Mouse (Mus musculus): ENCODE measurements around the gene Atp13a2. TPM values are rescaled to one million over a fixed set of nuclear protein-coding genes. Genes with fewer than 3 reads are reported as not detected.

Gene Atp13a2
- total and polyA plus RNA-seq, 2 experiments from 2014 or later: 141 to 251 TPM

- Histone ChIP-seq H3K27me3 (ENCODE audit: insufficient read depth, low read length) (no peaks in the 10 kb centered on the region), H3K4me1 (ENCODE audit: insufficient read depth) (peaks cover 10% of the 10 kb centered on the region; the same call in 1 of the 2 replicates), H3K4me2 (ENCODE audit: low read depth) (no peak overlapping the region), H3K9me3 (ENCODE audit: low read length) (no peaks in the 10 kb centered on the region), H3K4me3 (ENCODE audit: low read depth, low read length) (no peak overlapping the region), H3K27ac (ENCODE audit: low read depth, low read length) (no peak overlapping the region), H3K36me3 (ENCODE audit: insufficient read depth) (peaks cover 38% of the 10 kb centered on the region), H3K9ac (no peak overlapping the region)
- no peak for TF ChIP-seq CTCF (IDR thresholded peaks at IDR 0.05; ENCODE audit: low read depth)
- no peak for DNase-seq
- 74% methylated on average over 29 of the region's 29 CpGs for whole genome bisulfite sequencing
- ATAC-seq: no peak
Observed at GRCm38 (mm10) chr4:141017657-141018436, 31.2 kb downstream of the Atp13a2 start.

DNA sequence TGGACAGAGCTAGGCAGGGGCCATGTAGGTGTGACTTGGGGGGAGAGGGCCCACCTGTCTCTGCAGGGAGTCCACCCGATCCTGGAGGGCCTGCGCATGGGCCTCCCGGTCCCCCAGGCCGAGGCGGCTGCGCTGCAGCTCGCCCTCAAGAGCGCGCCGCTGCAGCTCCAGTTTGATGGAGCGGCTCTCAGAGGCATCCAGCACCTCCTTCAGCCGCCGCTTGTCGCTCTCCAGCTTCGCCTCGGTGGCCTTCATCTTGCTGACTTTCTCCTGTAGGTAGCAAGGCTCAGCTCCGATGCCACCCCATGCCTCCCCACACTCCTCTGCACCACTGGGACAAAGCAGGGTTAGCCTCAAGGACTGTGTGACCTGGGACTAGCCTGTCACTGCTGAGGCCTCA lies 33.5 kb downstream of the Atp13a2 start:
- Histone ChIP-seq H3K27ac (ENCODE audit: low read depth, low read length) (peak overlapping the region; percentile 77; the same call in 1 of the 2 replicates), H3K27me3 (ENCODE audit: insufficient read depth, low read length) (no peaks in the 10 kb centered on the region), H3K9me3 (ENCODE audit: low read length) (no peaks in the 10 kb centered on the region), H3K4me1 (ENCODE audit: insufficient read depth) (peaks cover 9% of the 10 kb centered on the region; the same call in 1 of the 2 replicates), H3K36me3 (ENCODE audit: insufficient read depth) (peaks cover 15% of the 10 kb centered on the region), H3K4me2 (ENCODE audit: low read depth) (no peak overlapping the region), H3K4me3 (ENCODE audit: low read depth, low read length) (no peak overlapping the region), H3K9ac (no peak overlapping the region)
- 67% methylated on average over 17 of the region's 17 CpGs for WGBS
- DNase-seq: no peak
- ATAC-seq: no peak
- no peak for TF ChIP-seq CTCF (IDR thresholded peaks at IDR 0.05; ENCODE audit: low read depth)

GRCm38 (mm10) chr4:141020811-141021613 lies 34.3 kb downstream of the Atp13a2 start:
- H3K36me3 ChIP-seq (ENCODE audit: insufficient read depth): peaks cover 15% of the 10 kb centered on the region
- no peak for TF ChIP-seq CTCF (IDR thresholded peaks at IDR 0.05; ENCODE audit: low read depth)
- peak; percentile 80 for DNase-seq
- no peaks in the 10 kb centered on the region for H3K9me3 ChIP-seq (ENCODE audit: low read length)
- H3K4me1 ChIP-seq (ENCODE audit: insufficient read depth): peaks cover 9% of the 10 kb centered on the region; the same call in 1 of the 2 replicates
- WGBS: 12% methylated on average over 14 of the region's 14 CpGs
- no peak overlapping the region for H3K4me3 ChIP-seq (ENCODE audit: low read depth, low read length)
- peak overlapping the region; percentile 10; the same call in 1 of the 2 replicates for H3K9ac ChIP-seq
- H3K4me2 ChIP-seq (ENCODE audit: low read depth): no peak overlapping the region
- peak overlapping the region; percentile 77 for H3K27ac ChIP-seq (ENCODE audit: low read depth, low read length)
- H3K27me3 ChIP-seq (ENCODE audit: insufficient read depth, low read length): no peaks in the 10 kb centered on the region
- peak; percentile 68 for ATAC-seq

- Histone ChIP-seq H3K4me2 (ENCODE audit: low read depth) (no peak overlapping the region), H3K9ac (peak overlapping the region; percentile 10; the same call in 1 of the 2 replicates), H3K4me1 (ENCODE audit: insufficient read depth) (peaks cover 9% of the 10 kb centered on the region; the same call in 1 of the 2 replicates), H3K9me3 (ENCODE audit: low read length) (no peaks in the 10 kb centered on the region), H3K27me3 (ENCODE audit: insufficient read depth, low read length) (no peaks in the 10 kb centered on the region), H3K4me3 (ENCODE audit: low read depth, low read length) (no peak overlapping the region), H3K27ac (ENCODE audit: low read depth, low read length) (peak overlapping the region; percentile 77), H3K36me3 (ENCODE audit: insufficient read depth) (peaks cover 11% of the 10 kb centered on the region; the same call in 1 of the 2 replicates)
- TF ChIP-seq CTCF (IDR thresholded peaks at IDR 0.05; ENCODE audit: low read depth): no peak
- ATAC-seq (peak; percentile 29), DNase-seq (no peak)
- 18% methylated on average over 11 of the region's 11 CpGs for WGBS
Observed at GRCm38 (mm10) chr4:141021614-141021929, 34.9 kb downstream of the Atp13a2 start.

DNA sequence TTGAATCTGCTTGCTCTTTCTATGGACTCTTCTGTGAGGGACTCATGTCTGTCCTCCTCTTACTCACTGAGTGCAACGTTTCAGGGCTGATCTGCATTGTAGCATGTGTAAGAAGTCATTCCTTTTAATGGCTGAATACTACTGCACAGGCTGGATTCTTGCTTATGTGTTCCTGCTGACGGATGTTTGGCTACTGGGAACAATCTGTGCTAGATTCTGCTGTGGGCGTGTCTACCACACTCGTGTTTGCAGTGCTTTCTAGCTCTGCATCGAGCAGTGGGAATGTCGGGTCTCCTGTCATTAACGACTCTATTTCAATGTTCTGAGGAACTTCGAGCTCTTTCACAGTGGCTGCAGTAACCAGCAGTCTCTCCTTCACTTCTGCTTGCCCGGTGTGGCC lies 37.4 kb downstream of the Atp13a2 start:
- H3K9ac ChIP-seq: no peak overlapping the region
- H3K27me3 ChIP-seq (ENCODE audit: insufficient read depth, low read length): no peaks in the 10 kb centered on the region
- H3K4me1 ChIP-seq (ENCODE audit: insufficient read depth): peaks cover 9% of the 10 kb centered on the region; the same call in 1 of the 2 replicates
- H3K36me3 ChIP-seq (ENCODE audit: insufficient read depth): peaks cover 18% of the 10 kb centered on the region; the same call in 1 of the 2 replicates
- H3K9me3 ChIP-seq (ENCODE audit: low read length): no peaks in the 10 kb centered on the region
- 65% methylated on average over 9 of the region's 9 CpGs for WGBS
- H3K27ac ChIP-seq (ENCODE audit: low read depth, low read length): no peak overlapping the region
- ATAC-seq (no peak), DNase-seq (no peak)
- H3K4me3 ChIP-seq (ENCODE audit: low read depth, low read length): no peak overlapping the region
- TF ChIP-seq CTCF (IDR thresholded peaks at IDR 0.05; ENCODE audit: low read depth): no peak
- H3K4me2 ChIP-seq (ENCODE audit: low read depth): no peak overlapping the region

GRCm38 (mm10) chr4:141024992-141025391 lies 38.3 kb downstream of the Atp13a2 start:
- Histone ChIP-seq H3K4me1 (ENCODE audit: insufficient read depth) (peaks cover 9% of the 10 kb centered on the region; the same call in 1 of the 2 replicates), H3K27me3 (ENCODE audit: insufficient read depth, low read length) (no peaks in the 10 kb centered on the region), H3K36me3 (ENCODE audit: insufficient read depth) (peaks cover 27% of the 10 kb centered on the region; the same call in 1 of the 2 replicates), H3K4me3 (ENCODE audit: low read depth, low read length) (no peak overlapping the region), H3K4me2 (ENCODE audit: low read depth) (no peak overlapping the region), H3K27ac (ENCODE audit: low read depth, low read length) (no peak overlapping the region), H3K9me3 (ENCODE audit: low read length) (no peaks in the 10 kb centered on the region), H3K9ac (no peak overlapping the region)
- no peak for TF ChIP-seq CTCF (IDR thresholded peaks at IDR 0.05; ENCODE audit: low read depth)
- WGBS: 88% methylated on average over 21 of the region's 27 CpGs
- ATAC-seq (no peak), DNase-seq (no peak)
